Mouse (Mus musculus): ENCODE results near the gene Ces4a.
"Not testable (repeated sequence)": the region's sequence is repeated elsewhere in the genome, so short reads cannot be mapped to it uniquely, and the experiment has no call there.

GRCm38 (mm10) chr8:105175287-105175686 lies 43.7 kb downstream of the Ces4a start:
- not testable (repeated sequence) for TF ChIP-seq CTCF (IDR thresholded peaks at IDR 0.05; ENCODE audit: low read depth, low read length); POLR2A (IDR thresholded peaks at IDR 0.05; ENCODE audit: insufficient read depth, low read length)

Data from ES-Bruce4 (cell line).